Mouse (Mus musculus) left cerebral cortex, postnatal 25 days (tissue): ENCODE data around the gene Chst13. TPM values are rescaled to one million over a fixed set of nuclear protein-coding genes. Genes with fewer than 3 reads are reported as not detected.

Experiments
- DNase-seq, 2 experiments: peaks; one replicate each; pipeline ENCODE4 v3.0.0; 2022; ENCODE audit warnings: low spot score in 2 of 2, mixed read lengths in 1 of 2
- intact Hi-C: fragments of 180-260 bp; cut with DNase I; formaldehyde crosslinking; loops from one replicate; pipeline ENCODE4 v1.15.1; 2025
- total RNA-seq, 2 experiments: library from RNA; stranded (reverse); gene quantifications; 2 replicates each; pipeline ENCODE4 v1.2.3; 2021

Gene Chst13
- total RNA-seq, 2 experiments from 2014 or later = not detected

DNA sequence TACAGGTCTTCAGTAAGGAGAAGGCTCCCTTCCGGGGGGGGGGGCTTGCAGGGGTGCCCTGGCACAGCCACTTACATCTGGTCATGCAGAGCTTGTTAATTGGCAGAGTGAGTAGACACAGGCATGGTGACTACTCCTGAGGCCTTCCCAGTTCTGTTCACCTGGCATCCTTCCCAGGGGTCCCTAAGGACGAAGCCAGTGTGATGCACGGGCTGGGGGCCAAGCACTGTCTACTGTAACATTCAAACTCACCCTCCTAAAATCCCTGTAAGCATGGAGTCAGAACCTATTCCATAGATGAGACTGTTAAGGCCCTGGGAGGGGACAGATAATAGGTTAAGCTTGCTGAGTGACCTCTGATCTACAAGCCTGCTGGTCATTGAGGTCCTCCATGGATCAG, 959 bp downstream of the Chst13 start:
- intact Hi-C loops = no loop called here
- no peak for DNase-seq

- intact Hi-C loops = no loop called here
These were observed 3.2 kb downstream of the Chst13 start for GRCm38 (mm10) chr6:90321811-90322210.

DNA sequence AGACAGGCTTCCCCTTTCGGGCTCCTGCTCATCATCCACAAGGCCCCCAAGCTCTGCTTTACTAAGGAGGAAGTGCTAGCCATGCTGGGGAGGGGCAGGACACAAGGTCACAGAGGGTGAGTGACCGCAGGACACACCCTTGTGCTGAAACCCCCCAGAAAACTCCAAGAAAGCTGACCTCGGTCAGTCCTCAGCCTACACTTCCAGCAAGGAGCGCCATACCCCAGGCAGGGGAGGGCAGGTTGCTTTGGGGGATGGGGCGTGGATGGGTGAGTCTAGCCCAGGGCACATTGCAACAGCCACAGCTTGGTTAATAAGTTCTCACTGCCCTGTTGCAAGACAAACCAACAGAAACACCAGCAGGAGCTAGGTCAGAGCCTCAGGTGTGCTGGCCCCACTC, 4.6 kb downstream of the Chst13 start:
- intact Hi-C loops = no loop called here
- no peak for DNase-seq

More at GRCm38 (mm10) chr6:90321811-90322210, 3.2 kb downstream of the Chst13 start:
- no peak for DNase-seq

- peak in 1 of 2 experiments; percentile 13 for DNase-seq
- intact Hi-C loops = no loop called here
These were observed 5.4 kb downstream of the Chst13 start for GRCm38 (mm10) chr6:90319475-90320191.

DNA sequence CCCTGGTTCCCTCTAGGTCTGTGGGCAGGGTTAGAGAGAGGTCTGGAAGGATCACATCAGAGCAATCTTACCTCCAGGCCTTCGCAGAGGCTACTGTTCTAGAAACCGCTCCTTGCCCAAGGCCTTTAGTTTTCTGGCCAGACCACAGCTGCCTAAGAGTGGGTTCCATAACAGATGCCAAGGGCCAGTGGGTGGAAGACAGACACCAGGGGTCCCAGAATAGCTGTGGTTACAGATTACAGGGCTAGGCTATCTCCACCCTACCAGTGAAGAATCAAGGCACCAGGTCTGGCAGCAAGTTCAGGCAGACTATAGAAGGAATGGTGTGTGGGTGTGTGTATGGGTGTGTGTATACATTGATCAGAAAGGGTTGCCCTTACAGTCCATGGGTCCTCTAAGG, 6.0 kb downstream of the Chst13 start:
- DNase-seq = no peak
- intact Hi-C loops = no loop called here

- DNase-seq = no peak
- intact Hi-C loops = no loop called here
These were observed 7.3 kb downstream of the Chst13 start for GRCm38 (mm10) chr6:90317510-90318258.

- DNase-seq = peak in 1 of 2 experiments; percentile 72
These were observed 9.0 kb downstream of the Chst13 start for GRCm38 (mm10) chr6:90315961-90316360.

GRCm38 (mm10) chr6:90308839-90309778, 15.9 kb downstream of the Chst13 start:
- DNase-seq = no peak
- intact Hi-C loops = no loop called here

More at GRCm38 (mm10) chr6:90315961-90316360, 9.0 kb downstream of the Chst13 start:
- intact Hi-C loops = no loop called here

GRCm38 (mm10) chr6:90306315-90306975, 18.5 kb downstream of the Chst13 start:
- DNase-seq = no peak
- intact Hi-C loops = no loop called here

DNA sequence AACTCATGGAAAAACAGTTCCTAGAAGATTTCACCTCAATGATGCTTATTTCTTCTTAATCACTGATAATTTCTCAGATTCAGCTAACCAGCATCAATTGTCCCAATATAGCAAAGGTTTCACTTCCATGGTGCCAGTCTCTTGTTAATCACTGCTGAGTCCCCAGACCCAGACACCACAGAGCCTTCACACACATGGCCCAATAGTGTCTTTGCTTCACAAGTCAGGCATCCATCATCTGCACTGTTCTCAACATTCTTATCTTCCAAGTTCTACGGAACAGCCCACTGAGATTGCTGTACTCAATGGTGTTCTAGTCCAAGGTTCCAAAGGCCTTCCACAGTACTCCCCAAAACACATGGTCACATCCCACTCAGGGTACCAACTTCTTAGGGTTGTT, 24.1 kb downstream of the Chst13 start, which contains the start of gene BC048671:
BC048671 (plus strand) TSS at position 301 of the 400 bp plus-strand sequence.
- DNase-seq = no peak

DNA sequence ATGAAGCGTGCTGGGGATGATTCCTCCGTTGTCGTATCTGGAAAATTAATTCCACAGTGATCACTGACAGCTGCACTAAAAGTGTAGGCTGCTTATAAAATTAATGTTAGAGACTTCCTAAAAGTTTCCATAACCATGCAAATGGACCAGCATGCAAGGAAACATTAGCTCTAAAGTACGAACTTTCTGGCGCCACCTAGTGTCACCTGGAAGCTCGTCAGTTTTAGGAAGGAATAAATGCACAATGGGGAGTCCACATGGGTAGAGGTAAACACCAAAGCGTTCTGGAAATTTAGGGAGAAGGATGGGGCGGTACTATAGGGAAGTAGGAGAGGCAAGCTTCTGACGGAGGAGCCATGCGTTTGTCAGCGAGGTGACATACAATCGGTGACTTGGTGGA, 36.7 kb downstream of the Chst13 start:
- peak; percentile 10 for DNase-seq
- intact Hi-C loops = no loop called here

More for the DNA sequence above, 24.1 kb downstream of the Chst13 start, which contains the start of gene BC048671:
- intact Hi-C loops = no loop called here

Other genes with a start within 250 kb of the Chst13 start
- not detected for gene Vmn1r49, start 246.7 kb downstream of the Chst13 start, total RNA-seq
- not detected for gene Vmn1r50, start 223.8 kb downstream of the Chst13 start, total RNA-seq
- gene Vmn1r51, start 202.6 kb downstream of the Chst13 start, total RNA-seq = not detected
- gene Vmn1r52, start 150.4 kb downstream of the Chst13 start, total RNA-seq = not detected
- gene V1ra8, start 122.4 kb downstream of the Chst13 start, total RNA-seq = not detected
- gene Vmn1r53, start 100.7 kb downstream of the Chst13 start, total RNA-seq = not detected
- gene Vmn1r54, start 78.9 kb downstream of the Chst13 start, total RNA-seq = not detected
- not detected for gene BC048671, start 24.0 kb downstream of the Chst13 start, total RNA-seq
- gene Uroc1, start 8.1 kb upstream of the Chst13 start, total RNA-seq = not detected
- gene Zxdc, start 44.3 kb upstream of the Chst13 start, total RNA-seq = 10 to 100 TPM; 27.2 to 29.9 TPM
- gene Cfap100, start 103.6 kb upstream of the Chst13 start, total RNA-seq = 1 to 10 TPM; 3.8 to 3.9 TPM
- gene Klf15, start 137.4 kb upstream of the Chst13 start, total RNA-seq = 10 to 100 TPM; 20.8 to 24.2 TPM
- gene Aldh1l1, start 161.2 kb upstream of the Chst13 start, total RNA-seq = 10 to 100 TPM; 63.5 to 65.8 TPM